Mouse (Mus musculus) heart, adult 2 months (tissue): ENCODE data around the gene AC124108.1. TPM values are rescaled to one million over a fixed set of nuclear protein-coding genes. Genes with fewer than 3 reads are reported as not detected.
"Not testable (repeated sequence)": the region's sequence is repeated elsewhere in the genome, so short reads cannot be mapped to it uniquely, and the experiment has no call there.

Experiments used
- DNase-seq, 2 experiments: peaks; one replicate each; pipeline ENCODE4 v3.0.0; 2021
- H3K27ac ChIP-seq: fragments of 200-600 bp; 2 replicates; pipeline ENCODE4 v1.8.1; 2022
- H3K27me3 ChIP-seq: fragments of 200-500 bp; 2 replicates; pipeline ENCODE4 v1.6.1; 2012; ENCODE audit warnings: mild to moderate bottlenecking, low read length, inconsistent platforms, mixed read lengths; ENCODE audit not compliant: control insufficient read depth, insufficient read depth
- H3K36me3 ChIP-seq: fragments of 200-500 bp; 2 replicates; pipeline ENCODE4 v1.6.1; 2012; ENCODE audit warnings: low read length, inconsistent platforms; ENCODE audit not compliant: control insufficient read depth, insufficient read depth
- H3K4me1 ChIP-seq: fragments of 200-500 bp; 2 replicates; pipeline ENCODE4 v1.6.1; 2011; ENCODE audit warnings: low read length; ENCODE audit not compliant: control insufficient read depth, insufficient read depth
- H3K4me3 ChIP-seq: fragments of 200-600 bp; 2 replicates; pipeline ENCODE4 v1.8.1; 2022
- H3K79me2 ChIP-seq: fragments of 200-500 bp; replicated peaks from 2 replicates; pipeline ENCODE4 v1.6.1; 2012; ENCODE audit warnings: mild to moderate bottlenecking, inconsistent platforms, low read length, moderate library complexity, mixed read lengths; ENCODE audit not compliant: control insufficient read depth, insufficient read depth
- H3K9ac ChIP-seq: fragments of 200-500 bp; 2 replicates; pipeline ENCODE4 v1.6.1; 2012; ENCODE audit warnings: low read depth, mild to moderate bottlenecking, control low read depth, inconsistent platforms, low read length, mixed read lengths
- CTCF ChIP-seq: fragments of 200-600 bp; IDR thresholded peaks from 2 replicates; pipeline ENCODE4 v1.8.1; 2022; ENCODE audit warnings: antibody characterized with exemption, mild to moderate bottlenecking, moderate library complexity
- EP300 ChIP-seq: fragments of 200-500 bp; IDR thresholded peaks from 2 replicates; pipeline ENCODE4 v1.6.1; 2011; ENCODE audit warnings: low read depth, low read length, control low read depth; ENCODE audit not compliant: insufficient read depth
- POLR2A ChIP-seq: fragments of 200-500 bp; IDR thresholded peaks from 2 replicates; pipeline ENCODE4 v1.6.1; 2011; ENCODE audit warnings: mild to moderate bottlenecking, low read depth, low read length, control low read depth; ENCODE audit not compliant: insufficient read depth
- WGBS: fragments of 180-500 bp; shearing (Covaris S2); methylation state at CpG from one replicate; pipeline ENCODE4 v1.1.7; 2018; 5-methylcytosine and 5-hydroxymethylcytosine counted together
- intact Hi-C: fragments of 180-260 bp; cut with DNase I; formaldehyde crosslinking; loops from one replicate; pipeline ENCODE4 v1.15.1; 2025
- polyA plus RNA-seq: library from polyadenylated mRNA; depleted of rRNA; stranded (reverse); fragments of >200 nt; gene quantifications from 2 replicates; pipeline ENCODE4 v1.2.3, GENCODE M21; 2012
- total RNA-seq, 2 experiments: library from RNA; stranded (reverse); gene quantifications; 2 replicates each; pipeline ENCODE4 v1.2.3; 2021

The AC124108.1 gene
- total and polyA plus RNA-seq, 3 experiments = 0.05 to 0.06 TPM; not detected in 1

DNA sequence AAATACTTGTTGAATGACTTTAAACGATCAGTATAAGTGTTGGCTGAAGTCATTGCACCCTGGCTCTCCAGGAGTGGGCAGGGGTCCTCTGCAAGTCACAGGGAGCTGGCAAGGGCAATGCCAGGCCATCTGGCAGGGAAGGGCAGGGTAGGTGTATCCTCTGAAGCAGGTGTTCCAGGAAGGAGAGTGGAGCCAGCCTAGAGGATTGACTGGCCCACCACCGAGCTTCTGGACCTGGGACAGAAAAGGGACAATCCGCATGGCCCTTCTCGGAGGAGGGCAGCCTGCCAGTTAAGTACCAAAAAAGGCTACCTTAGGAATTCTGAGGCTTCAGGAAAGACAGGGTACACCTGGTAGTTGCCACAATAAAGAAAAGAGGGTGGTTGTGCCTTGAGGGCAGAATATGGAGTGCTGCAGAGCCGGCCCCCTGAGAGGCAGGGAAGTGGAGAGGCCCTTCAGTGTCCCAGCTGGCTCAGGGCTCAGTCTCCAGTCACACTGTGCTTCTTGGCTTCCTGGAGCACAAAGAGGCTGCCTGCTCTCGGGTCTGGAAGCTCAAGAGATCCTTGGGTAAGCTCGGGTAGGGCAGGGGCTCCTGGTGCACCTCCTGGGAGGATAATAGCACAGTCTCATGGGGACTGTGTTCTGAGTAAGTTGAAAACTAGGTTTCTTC, 29.9 kb upstream of the AC124108.1 start:
- DNase-seq = no peak
- no peak overlapping the region for H3K9ac ChIP-seq
- intact Hi-C loops = no loop called here
- peaks cover 1% of the 10 kb centered on the region for H3K4me1 ChIP-seq
- TF ChIP-seq POLR2A (no peak), CTCF (no peak)
- H3K27ac ChIP-seq = no peak overlapping the region
- no peaks in the 10 kb centered on the region for H3K27me3 ChIP-seq
- 61% methylated on average over 7 of the region's 7 CpGs for WGBS
- no peak overlapping the region for H3K4me3 ChIP-seq
- H3K36me3 ChIP-seq = no peaks in the 10 kb centered on the region
- no peaks in the 10 kb centered on the region for H3K79me2 ChIP-seq

DNA sequence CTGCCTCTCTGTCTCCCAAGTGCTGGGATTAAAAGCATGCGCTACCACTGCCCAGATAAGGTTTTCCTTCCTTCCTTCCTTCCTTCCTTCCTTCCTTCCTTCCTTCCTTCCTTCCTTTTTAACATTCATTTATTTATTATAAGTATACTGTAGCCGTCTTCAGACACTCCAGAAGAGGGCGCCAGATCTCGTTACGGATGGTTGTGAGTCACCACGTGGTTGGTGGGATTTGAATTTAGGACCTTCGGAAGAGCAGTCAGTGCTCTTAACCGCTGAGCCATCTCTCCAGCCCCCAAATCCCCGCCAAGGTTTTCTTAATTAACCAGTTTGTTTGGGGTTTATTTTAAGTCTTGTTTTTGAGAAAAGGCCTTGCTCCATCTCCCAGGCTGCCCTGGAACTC, 28.6 kb upstream of the AC124108.1 start:
- peak; percentile 29 for TF ChIP-seq CTCF
- H3K4me1 ChIP-seq, H3K36me3 ChIP-seq, intact Hi-C loops, H3K4me3 ChIP-seq, H3K9ac ChIP-seq, H3K27me3 ChIP-seq, H3K27ac ChIP-seq, H3K79me2 ChIP-seq, DNase-seq: not testable (repeated sequence)
- 37% methylated on average over 9 of the region's 9 CpGs for WGBS

DNA sequence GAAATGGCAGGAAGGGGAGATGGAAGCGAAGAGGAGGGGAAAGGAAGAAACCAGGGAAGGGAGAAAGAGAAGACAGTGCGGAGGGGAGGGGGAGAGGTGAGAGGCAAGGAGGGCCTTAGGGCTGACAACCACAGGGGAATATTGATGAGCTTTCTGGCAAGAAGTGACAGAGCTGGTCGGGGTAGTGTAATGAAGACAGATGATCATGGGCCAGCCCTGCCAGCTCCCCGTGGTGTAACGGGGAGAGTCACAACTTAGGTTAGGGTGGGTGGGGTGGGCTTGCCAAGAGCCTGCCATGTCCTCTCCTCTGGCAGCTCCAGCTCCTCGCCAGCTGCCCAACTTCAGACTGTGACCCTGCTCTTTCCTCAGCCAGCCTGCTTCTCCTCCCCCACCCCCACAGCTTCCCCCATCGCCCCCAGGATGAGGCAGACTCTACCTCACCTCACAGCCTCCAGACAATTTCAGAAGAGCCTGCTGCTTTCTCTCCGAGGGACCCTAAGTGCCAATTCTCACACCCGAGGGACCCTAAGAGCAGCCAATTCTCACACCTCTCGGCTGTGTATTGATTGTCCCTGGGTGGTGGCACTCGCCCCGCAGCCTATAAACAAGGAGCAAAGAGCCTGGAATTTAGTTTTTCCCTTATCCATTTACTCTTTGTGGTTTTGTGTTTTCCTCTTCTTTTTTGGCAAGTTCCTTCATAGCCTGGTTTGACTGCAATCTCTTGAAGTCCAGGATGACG, 26.3 kb upstream of the AC124108.1 start:
- Histone ChIP-seq H3K36me3 (no peaks in the 10 kb centered on the region), H3K9ac (no peak overlapping the region), H3K27ac (no peak overlapping the region), H3K4me1 (no peaks in the 10 kb centered on the region), H3K27me3 (no peaks in the 10 kb centered on the region; the same call in 1 of the 2 replicates), H3K79me2 (no peaks in the 10 kb centered on the region), H3K4me3 (no peak overlapping the region)
- intact Hi-C loops = no loop called here
- DNase-seq = no peak
- TF ChIP-seq CTCF = no peak
- no peak for TF ChIP-seq POLR2A
- no peak for TF ChIP-seq EP300
- WGBS = 34% methylated on average over 13 of the region's 13 CpGs

DNA sequence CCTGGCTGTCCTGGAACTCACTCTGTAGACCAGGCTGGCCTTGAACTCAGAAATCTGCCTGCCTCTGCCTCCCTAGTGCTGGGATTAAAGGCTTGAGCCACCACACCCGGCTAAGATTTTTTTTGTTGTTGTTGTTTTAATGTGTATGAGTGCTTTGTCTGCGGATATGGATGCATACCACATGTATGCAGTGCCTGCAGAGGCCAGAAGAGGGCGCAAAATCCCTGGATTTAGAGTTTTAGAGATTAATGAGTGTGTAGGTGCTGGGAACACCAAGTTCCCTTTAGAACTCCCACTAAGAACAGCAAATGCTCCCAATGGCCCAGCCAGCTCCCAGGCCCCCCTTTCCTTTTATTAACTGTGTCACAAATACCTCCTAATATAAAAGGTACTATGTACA, 25.4 kb upstream of the AC124108.1 start:
- 70% methylated on average over 3 of the region's 3 CpGs for WGBS
- intact Hi-C loops = no loop called here
- DNase-seq = no peak
- Histone ChIP-seq H3K36me3 (no peaks in the 10 kb centered on the region), H3K27me3 (no peaks in the 10 kb centered on the region; the same call in 1 of the 2 replicates), H3K4me1 (no peaks in the 10 kb centered on the region), H3K4me3 (no peak overlapping the region), H3K9ac (no peak overlapping the region), H3K79me2 (no peaks in the 10 kb centered on the region), H3K27ac (no peak overlapping the region)
- TF ChIP-seq CTCF (peak; percentile 65), EP300 (no peak), POLR2A (no peak)

DNA sequence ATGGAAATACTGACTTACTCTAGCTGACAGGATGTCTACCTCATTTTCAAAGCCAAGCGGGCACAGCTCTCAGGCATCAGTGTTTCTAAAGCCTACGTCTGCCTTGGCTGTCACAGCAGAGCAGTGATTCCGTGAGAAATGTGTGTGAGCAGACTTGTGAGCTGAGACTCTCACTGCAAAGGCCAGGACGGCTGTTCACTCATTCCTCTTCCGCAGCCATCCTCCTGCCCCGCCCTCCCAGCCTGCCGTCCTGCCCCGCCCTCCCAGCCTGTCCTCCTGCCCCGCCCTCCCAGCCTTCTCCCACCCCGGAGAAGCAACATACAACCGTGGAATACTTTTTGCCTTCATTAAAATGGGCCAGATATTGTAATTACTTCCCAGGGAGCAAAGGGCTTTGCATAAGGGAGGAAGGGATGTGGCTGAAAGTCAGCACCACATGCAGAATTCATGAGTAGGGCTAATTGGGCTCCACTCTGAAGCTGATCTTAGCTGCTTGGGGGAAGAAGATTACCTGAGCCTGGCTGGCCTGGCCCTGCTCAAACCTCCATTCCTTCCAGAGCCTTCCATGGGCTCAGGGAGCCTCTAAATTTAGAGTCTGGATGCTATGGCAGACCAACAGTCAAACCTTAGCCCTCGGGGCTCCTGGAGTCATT, 23.0 kb upstream of the AC124108.1 start:
- H3K27me3 ChIP-seq = no peaks in the 10 kb centered on the region; the same call in 1 of the 2 replicates
- no peaks in the 10 kb centered on the region for H3K36me3 ChIP-seq
- intact Hi-C loops = no loop called here
- no peaks in the 10 kb centered on the region for H3K79me2 ChIP-seq
- no peak overlapping the region for H3K27ac ChIP-seq
- DNase-seq = no peak
- no peak overlapping the region for H3K4me3 ChIP-seq
- 9% methylated on average over 12 of the region's 12 CpGs for WGBS
- no peak overlapping the region for H3K9ac ChIP-seq
- H3K4me1 ChIP-seq = no peaks in the 10 kb centered on the region
- TF ChIP-seq POLR2A (no peak), EP300 (no peak), CTCF (no peak)

DNA sequence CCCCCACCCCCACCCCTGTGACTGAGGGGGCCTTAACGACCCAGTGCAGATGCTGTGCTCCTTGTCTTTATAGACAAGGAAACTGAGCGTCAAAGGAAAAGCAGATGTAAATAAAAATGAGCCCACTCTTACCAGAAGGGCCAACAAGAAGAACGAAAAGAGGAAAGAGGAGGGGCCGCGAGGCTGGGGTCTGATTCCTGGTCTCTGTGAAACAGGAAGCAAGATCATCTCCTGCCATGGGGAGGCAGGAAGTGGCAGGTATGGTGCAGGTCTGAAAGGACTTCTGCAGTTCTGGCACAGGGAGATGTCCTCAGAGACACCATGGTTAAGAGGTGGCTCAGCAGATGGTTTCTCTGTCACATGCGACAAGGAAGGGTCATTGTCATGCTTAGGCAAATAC, 20.6 kb upstream of the AC124108.1 start:
- intact Hi-C loops = no loop called here
- no peak overlapping the region for H3K27ac ChIP-seq
- no peaks in the 10 kb centered on the region; the same call in 1 of the 2 replicates for H3K27me3 ChIP-seq
- no peaks in the 10 kb centered on the region for H3K36me3 ChIP-seq
- no peaks in the 10 kb centered on the region for H3K4me1 ChIP-seq
- TF ChIP-seq CTCF = no peak
- no peak for TF ChIP-seq POLR2A
- TF ChIP-seq EP300 = no peak
- H3K79me2 ChIP-seq = no peaks in the 10 kb centered on the region
- 47% methylated on average over 6 of the region's 6 CpGs for WGBS
- DNase-seq = no peak
- no peak overlapping the region for H3K9ac ChIP-seq
- no peak overlapping the region for H3K4me3 ChIP-seq
